Mouse (Mus musculus) layer of hippocampus, postnatal 25 days (tissue): ENCODE measurements at regions not wholly inside any gene's neighbourhood (a gene's known extent, or its start where the extent isn't known, plus 50 kb on each side); places are given as distances from the start of the nearest gene placed in this dataset.

ENCODE experiments used
- DNase-seq, 2 experiments: peaks; one replicate each; pipeline ENCODE4 v3.0.0; 2022; ENCODE audit warnings: mixed read lengths in 2 of 2, low spot score in 1 of 2; ENCODE audit errors: extremely low spot score in 1 of 2

DNA sequence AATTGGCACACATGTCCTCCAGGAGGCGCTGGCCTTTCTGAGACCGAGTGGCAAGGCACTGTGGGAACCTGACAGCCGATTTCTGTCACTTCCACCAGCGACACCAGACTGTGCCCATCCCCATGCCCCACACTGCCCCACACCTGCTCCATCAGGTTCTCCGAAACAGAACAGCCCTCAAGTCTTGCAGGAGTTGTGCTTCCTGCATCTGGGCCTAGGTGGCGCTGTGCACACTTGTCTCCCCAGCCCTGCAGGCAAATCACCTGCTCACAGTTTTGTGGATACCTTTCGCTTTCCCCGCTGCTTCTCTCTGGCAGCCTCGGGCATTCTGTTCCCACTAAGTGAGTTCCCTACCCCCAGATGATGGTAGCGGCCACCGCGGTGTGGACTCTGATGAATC lies 112.9 kb upstream of the Wnt4 start:
- DNase-seq: peak; percentile 77 to 86

DNA sequence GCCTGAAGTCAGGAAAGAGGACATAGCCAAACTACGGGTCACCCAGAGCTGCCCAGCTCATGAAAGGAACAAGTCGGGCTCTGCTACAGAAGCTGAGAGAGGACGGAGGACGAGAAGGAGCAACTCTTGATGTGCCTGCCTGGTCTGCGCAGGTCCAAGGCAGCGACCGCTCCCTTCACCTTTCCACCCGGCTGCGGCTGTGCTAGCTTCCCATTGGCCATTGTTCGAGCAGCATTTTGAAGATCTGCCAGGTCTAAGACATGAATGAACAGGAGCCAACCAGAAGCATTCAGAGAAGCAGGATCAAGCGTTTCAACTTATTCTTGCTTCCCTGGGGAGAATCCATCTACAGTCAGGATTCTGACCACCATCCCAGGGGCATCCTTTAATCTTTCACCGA lies 113.3 kb upstream of the Wnt4 start:
- DNase-seq: no peak

DNA sequence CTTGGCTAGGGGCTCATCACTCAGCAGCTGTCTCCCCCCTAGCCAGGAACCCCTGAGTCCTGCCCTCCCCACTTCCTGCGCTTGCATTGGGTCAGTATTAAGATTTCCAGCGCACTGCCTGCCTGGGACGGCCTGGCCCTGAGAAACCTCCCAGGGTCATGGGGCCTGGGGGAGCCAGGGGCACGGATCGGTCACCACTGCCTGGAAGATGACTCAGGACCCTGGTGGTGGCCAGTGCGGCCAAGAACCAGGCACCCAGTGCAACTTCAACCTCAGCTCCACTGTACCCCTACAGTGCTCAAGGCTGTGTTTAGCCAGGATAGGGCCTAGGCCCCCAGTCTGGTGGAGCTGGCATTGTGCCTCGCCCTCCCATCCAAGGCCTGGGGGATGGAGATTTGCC lies 111.9 kb upstream of the Zbtb40 start:
- no peak for DNase-seq

DNA sequence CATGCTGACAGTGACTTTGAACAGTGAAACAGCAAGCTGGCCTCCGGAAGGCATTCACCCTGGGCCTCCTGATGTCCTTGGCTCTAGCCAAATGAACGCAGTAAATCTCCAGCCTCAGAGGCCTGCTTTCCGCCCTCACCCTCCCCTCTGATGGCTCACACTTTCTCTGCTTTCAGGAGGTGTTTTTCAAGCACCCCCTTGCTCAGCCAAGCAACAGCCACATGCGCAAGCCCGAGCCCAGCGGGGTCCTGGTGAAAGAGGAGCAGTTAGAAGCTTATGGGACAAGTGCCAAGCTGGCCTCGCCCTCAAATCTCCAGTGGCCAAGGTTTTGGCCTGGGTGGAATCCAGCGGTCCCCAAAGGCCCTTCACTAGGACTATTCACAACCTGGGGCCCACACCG lies 109.6 kb upstream of the Zbtb40 start:
- no peak for DNase-seq

DNA sequence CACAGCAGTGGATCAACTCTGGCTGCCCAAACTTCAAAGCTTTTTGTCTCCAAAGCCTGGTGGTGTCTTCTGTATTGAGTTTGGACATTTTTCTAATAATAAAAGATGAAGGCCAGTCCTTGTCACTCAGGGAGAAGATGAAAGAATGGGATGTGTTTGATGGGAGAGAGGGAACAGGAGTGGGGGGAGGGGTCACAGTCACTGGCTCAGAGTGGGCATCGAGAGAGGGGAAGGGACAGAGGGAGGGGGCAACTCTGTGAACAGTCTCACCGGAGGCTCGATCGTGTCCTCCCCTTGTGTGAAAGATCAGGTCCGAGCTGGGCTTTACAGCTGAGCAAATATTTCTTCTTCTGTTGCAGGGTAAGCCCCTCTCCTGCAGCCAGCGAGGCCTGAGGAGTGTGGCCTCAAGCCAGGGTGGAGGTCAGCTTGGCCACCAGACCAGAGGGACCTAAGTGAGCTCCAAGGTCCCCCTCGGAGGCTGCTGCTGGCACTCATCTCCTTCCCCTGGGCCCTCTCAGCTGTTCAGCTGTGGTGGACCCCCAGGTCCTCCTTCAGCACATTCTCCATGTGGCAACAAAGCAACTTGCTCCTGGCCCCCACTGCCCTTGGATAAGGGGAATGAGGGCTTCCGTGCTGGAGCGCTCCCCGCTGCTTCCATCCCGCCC lies 108.0 kb upstream of the Zbtb40 start:
- no peak for DNase-seq

DNA sequence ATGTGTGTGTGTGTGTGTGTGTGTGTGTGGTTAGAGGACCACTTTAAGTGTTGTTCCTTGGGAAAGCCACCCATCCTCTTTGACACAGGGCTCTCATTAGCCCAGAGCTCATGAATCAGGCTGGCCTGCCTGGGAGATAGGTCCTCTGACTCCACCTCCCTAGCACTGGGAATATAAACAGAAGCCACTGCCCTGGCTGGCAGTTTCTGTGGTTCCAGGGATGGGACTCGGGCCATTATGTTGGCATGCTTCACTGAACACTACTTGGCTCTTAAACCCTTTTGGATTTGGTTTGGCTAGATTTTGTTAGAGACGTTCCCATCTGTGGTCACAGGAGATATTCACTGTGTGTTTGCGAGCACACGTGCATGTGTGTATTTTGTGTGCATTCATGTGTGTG lies 100.2 kb upstream of the Zbtb40 start:
- DNase-seq: no peak

DNA sequence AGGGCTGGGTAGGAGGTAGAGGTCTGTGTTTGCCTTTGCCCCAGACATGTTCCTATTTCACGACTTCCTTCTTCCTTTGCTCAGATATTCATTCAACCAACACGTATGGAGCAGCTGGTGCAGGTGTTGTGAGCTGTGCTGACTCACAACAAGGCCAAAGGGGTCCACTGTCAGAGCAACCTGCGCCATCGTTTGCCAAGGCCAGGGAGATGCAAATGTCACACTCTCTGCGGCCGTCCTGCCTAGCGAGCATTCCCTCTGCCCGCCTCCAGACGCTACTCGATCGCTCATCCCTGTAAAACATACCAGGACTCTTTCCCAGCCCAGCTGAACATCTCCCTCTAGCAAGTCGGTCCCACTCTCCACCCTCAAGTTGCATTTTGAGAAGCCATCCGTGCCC lies 99.2 kb upstream of the Zbtb40 start:
- no peak for DNase-seq

DNA sequence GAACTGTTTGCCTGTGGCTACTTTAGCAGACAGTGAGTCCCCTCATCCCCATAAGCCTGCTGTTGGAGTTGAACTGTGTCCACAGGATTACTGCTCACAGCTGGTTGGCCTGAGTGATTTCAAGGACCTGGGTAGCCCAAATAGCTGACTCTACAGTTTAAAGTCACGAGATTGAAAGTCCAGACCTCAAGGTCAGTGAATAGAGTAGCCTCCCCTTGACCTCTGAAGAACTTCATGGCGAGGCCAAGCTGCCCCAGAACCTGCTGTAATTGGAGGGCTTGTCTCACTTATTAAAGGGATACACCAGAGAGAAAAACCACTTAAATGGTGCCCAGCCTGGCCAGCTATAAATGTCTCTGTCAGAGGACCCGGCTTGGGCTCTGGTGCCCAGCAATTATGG lies 97.7 kb upstream of the Zbtb40 start:
- no peak for DNase-seq

DNA sequence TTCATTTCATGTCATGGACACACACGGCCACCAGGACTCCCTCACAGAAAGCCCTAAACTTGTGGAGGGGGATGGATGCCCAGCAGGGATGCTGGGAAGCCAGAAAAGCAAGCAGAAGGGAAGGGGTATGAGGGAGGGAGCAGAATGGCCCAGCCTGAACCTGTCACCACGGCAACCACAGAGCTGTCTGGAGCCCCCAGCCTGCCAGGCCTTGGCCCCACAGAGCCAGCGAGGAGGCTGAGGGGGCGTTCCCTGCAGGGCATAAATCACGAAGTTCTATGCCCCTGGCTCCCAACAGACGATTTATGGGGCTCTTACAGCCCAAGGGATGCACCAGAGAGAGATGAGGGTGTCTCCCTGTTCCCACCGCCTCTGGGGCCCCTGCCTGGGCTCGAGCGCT lies 93.7 kb upstream of the Zbtb40 start:
- no peak for DNase-seq

DNA sequence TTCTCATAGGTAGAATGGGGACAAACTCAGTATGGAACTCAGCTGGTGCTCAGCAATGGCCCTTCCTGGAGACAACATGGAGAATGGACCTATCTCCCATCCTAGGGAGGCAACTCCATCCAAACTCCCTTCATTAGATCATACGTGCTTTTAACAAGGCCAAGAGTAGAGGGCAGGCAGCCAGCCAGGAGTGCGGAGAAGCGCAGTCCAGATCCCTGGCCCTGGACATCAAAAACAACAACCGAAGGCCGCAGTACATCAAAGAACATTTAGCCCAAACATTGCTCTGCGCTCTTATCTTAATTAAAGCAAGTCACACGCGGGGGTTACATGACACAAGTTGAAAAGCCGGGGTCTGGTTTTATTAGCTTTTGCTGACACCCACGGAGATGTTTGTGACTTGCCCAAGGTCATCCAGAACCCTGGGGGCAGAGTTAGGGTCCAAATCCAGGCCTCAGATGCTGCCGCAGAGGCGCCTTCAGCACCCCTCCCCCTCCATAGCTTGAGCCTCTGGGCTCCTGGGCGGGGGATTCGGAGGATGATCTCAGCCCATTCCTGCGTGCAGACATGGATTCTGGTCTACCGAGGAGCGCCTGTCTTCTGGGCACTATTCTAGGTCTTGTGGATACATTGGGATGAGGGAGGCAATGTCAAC lies 90.6 kb upstream of the Zbtb40 start:
- DNase-seq: no peak

DNA sequence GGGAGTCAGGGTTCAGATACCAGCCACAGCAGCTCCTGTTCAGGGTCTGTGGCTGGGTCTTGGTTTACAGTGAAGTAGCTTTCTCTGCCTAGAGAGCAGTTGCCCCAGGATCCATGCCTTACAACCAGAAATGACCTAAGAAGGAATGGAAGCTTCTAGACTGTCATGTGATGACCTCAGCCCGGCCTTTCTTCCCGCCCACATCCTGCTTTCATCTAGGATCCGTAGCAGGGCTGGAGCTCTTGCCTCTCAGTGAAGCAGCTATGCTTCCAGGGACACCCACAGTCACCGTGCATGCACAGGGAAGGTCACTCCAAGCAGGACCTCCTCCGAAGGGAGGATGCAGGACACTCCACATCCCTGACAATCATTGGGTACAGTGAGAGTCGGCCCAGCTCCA lies 89.5 kb upstream of the Zbtb40 start:
- DNase-seq: no peak

DNA sequence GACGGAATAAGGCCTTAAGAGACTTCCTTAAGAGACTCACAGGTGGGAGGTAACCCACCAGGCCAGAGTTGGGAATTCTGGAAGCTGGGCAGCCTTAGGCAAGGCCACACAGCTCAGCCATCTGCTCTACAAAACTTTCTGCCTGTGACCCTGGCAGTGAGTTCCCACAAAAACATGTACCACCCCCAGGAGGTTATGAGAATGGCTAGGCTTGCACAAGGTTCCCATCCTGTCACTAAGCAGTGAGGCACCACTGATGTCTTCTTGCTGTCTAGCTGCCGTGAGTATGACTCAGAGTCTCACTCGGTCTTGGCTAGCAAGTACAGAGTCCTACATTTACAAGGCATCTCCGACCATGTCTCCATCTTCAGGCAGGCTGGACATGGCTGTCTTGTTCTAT lies 87.7 kb upstream of the Zbtb40 start:
- DNase-seq: no peak

DNA sequence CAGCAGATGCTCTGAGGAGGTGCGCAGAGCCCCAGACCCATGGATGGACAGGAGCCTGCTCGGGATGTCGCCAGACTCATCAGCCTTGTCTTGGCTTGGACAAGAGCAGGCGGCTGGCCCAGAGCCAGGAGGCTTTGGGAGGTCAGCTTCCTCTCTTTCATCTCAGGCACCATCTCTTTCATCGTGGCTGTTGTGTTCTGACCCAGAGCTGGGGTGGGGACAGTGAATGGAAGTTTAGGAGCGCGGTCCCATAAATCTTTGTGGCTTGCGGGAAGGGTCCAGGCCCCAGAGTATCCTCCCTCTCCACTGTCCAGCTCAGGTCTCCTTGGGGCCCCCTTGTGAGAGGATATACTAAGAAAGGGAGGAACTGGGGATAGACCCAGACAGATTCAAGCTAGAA lies 87.2 kb upstream of the Zbtb40 start:
- DNase-seq: no peak

DNA sequence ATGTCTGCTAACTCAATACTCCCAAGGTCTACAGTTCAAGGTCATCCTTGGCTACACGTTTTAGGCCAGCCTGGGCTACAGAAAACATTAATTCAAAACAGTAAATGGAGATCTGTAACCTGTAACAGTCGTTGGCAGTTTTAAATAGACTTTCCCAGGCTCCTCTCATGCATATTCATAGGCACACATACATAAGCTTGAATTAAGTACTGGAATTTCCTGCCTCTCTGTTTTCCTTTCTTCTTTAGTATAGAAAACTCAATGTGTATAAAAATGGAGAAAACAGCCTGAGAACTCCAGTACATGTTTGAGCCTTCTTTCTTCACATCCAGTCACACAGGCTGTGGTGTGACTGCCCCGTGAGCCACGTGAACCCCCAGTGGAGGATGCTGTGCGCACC lies 86.0 kb upstream of the Zbtb40 start:
- no peak for DNase-seq

DNA sequence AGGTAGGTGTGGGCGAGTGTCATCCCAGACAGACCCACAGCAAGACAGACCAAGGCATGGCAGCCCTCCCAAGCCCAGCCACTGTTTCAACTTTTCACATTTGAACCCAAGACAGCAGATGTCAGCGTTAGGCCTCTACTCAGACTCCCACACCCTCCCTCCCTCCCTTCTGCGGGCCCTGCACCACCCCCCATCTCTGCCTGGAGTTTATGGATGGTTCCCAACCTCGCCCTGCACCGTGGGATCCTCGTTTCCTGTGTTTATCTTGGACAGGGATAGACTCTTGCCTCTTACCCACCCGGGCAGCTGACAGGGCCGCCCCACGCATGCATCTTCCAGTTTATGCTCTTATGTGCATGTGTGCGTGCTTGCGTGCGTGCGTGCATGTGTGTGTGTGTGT lies 85.2 kb upstream of the Zbtb40 start:
- no peak for DNase-seq

DNA sequence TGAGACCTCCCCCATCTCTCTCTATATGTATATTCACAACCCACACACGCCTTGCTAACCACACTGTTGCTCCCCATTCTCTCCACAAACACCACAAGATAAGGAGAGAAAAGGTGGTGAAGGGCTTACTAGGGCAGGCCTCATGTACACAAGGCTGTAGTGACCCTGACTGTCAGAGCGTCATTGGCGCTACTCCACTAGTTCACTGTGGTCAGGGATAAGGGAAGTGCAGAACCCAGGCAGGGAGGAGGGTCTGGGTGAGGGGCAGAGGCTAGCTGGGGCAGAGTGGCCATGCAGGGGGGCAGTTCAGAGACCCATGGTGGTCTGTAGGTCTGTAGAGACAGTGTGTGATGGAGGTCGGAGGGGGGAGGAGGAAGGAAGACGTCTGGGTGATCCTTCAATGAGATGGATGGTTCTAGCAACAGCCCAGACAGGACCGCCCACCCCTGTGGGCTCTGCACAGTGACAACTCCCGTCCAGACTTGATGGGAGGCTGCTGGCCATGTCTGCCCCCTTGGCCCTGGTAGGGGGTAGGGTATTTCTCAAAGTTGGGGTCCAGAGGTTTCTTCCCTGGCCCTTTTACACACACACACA lies 82.1 kb upstream of the Zbtb40 start:
- no peak for DNase-seq

DNA sequence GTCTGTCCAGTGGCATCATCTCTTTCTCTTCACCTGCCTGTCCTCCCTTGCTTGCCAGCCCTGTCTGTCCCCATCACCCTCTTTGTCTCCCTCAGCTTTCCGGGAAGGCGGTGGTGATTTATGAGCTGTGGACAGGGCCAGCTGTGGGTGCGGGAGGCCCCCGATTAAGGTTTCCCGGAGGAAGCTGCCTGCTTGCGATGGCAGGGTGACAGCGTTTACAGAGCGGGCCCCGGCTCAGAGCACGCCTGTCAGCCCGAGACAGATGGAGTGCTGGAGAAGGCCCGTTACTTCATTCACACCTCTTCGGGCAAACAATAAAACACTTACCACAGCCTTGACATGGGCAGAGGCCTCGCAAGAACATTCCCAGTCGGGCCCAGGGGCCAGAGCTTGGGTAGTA lies 79.6 kb upstream of the Zbtb40 start:
- no peak for DNase-seq

DNA sequence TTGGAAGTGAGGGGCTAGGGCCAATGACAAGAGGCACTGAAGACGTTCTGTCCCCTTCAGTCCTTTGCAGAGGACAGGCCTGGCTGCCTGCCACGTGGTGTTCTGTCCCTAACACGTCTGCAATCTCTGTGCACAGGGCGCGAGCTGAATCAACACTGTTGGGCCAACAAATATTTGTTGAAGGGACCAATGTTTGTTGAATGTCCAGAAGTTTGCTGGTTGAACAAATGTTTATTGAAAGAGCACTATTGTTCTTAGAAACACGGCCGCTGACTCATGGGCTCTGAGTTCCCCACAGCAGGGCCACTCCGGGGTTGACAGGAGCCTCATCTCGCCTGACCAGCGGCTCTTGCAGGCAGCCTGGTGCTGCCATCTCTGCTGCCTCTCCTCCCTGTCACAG lies 73.1 kb upstream of the Zbtb40 start:
- no peak for DNase-seq

DNA sequence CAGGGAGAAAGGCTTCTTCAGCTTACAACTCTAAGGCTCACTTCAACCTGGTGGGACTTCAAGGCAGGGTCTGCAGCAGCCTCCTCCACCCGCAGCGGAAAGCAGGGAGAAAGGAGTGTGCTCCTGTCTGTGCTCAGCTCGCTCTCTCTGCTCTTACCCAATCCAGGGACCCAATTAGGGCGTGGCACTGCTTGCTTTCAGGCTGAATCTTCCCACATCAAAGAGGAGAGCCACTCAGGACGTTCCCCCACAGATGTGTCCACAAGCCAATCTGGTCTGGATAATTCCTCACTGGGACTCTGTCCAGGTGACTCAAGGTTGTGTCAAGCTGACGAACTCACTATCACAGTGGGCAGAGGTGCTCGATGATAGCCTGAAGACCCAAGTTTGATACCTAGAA lies 72.0 kb upstream of the Zbtb40 start:
- DNase-seq: no peak

DNA sequence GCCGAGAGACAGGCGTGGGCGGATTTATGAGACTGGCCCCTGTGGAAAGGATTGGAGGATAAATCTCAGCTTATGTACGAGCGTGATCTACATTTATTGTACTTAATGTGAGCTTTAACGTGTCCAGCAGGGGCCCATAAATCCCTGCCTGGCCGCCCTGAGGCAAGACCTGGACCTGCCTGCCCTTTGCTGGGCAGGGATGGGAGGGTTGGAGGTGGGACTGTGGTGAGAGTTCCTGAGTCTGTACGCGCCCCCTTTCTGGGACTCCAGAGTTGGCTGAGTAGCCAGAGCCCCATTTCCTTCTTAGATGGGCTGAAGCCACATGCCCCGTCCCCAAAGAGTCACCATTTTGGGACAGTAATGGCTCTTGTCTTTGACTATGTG lies 69.7 kb upstream of the Zbtb40 start:
- DNase-seq: no peak

DNA sequence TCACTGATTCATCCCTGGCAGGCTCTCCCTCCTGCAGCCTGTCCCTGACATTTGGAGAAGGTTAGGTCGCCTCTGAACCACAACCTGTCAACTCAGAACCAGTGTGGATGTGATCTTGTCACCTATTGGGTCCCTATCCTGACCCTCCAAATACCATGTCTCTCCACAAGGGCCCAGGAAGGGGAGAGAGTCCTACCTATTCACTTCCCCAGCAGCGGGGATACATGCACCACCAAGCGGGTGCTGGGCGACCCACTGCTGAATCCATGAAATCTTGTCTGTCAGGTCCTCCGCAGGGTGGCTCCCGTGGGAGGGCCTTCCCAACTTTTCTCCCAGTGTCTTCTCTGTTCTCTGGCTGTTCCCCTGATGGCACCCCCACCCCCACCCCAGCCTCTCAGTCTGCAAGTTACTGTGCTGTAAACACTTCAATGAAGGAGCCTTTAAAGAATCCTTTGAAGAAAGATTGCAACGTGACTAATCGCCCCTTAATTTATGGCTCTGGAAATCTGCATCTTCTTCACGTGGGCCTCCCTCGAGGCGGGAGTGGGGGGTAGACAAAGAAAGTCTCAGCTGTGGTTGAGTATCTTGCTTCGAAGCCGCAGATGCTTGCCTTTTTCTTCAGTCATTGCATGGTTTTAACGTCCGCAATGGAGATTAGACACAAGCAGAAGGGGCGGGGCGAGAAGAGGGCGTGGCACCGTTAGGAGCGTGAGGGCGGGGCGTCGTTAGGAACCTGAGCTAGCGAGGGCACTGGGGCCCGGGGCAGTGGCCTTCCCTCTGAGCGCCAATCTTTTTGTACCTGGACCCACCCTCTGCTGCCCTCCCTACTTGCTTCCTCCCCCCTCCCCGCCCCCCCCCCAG lies 69.1 kb upstream of the Zbtb40 start:
- peak in 1 of 2 experiments; percentile 17 for DNase-seq
